Mouse (Mus musculus) intestine, embryonic 16.5 days (tissue): ENCODE data around the gene Dpp6. TPM values are rescaled to one million over a fixed set of nuclear protein-coding genes. Genes with fewer than 3 reads are reported as not detected.

Experiments used
- ATAC-seq: fragments of 200-750 bp; cut with Nextera tagmentation; 2 replicates; pipeline ENCODE4 v1.8.0; 2017; ENCODE audit warnings: moderate TSS enrichment, moderate library complexity
- H3K27ac ChIP-seq: fragments of 300-500 bp; sonication (generic); 2 replicates; pipeline ENCODE4 v1.5.1; 2014; ENCODE audit warnings: mild to moderate bottlenecking, low read length
- H3K27me3 ChIP-seq: fragments of 300-500 bp; sonication (generic); replicated peaks from 2 replicates; pipeline ENCODE4 v1.6.1; 2014; ENCODE audit warnings: low read length, control low read depth, mixed read lengths; ENCODE audit not compliant: control insufficient read depth, insufficient read depth
- H3K36me3 ChIP-seq: fragments of 300-500 bp; sonication (generic); 2 replicates; pipeline ENCODE4 v1.6.1; 2014; ENCODE audit warnings: low read length, control low read depth; ENCODE audit not compliant: control insufficient read depth, insufficient read depth
- H3K4me1 ChIP-seq: fragments of 300-500 bp; sonication (generic); 2 replicates; pipeline ENCODE4 v1.6.1; 2014; ENCODE audit warnings: low read length, control low read depth, mixed read lengths; ENCODE audit not compliant: control insufficient read depth, insufficient read depth
- H3K4me2 ChIP-seq: fragments of 300-500 bp; sonication (generic); 2 replicates; pipeline ENCODE4 v1.6.1; 2014; ENCODE audit warnings: low read depth, low read length, control low read depth
- H3K4me3 ChIP-seq: fragments of 300-500 bp; sonication (generic); 2 replicates; pipeline ENCODE4 v1.5.1; 2014; ENCODE audit warnings: mild to moderate bottlenecking, low read length
- H3K9ac ChIP-seq: fragments of 300-500 bp; sonication (generic); 2 replicates; pipeline ENCODE4 v1.6.1; 2014; ENCODE audit warnings: low read depth, low read length
- H3K9me3 ChIP-seq: fragments of 300-500 bp; sonication (generic); 2 replicates; pipeline ENCODE4 v1.6.1; 2016; ENCODE audit warnings: low read length, control low read depth; ENCODE audit not compliant: control insufficient read depth
- WGBS: fragments of 180-500 bp; shearing (Covaris S2); extraction: QIAGEN DNeasy Blood & Tissue Kit; methylation state at CpG from one replicate; pipeline ENCODE4 v1.1.7; 2014; 5-methylcytosine and 5-hydroxymethylcytosine counted together
- polyA plus RNA-seq: library from polyadenylated mRNA; unstranded; fragments of >200 nt; fragmentation: Nextera tagmentation; extraction: Ambion mirVana; gene quantifications from 2 replicates; pipeline ENCODE4 v1.2.1, GENCODE M21; 2015

Dpp6 gene
- polyA plus RNA-seq, 1 experiment from 2014 or later, result 1.3 TPM

GRCm38 (mm10) chr5:27702482-27702881 lies 885.5 kb downstream of the Dpp6 start:
- Histone ChIP-seq H3K27me3 (no peaks in the 10 kb centered on the region), H3K27ac (no peak overlapping the region), H3K4me1 (peaks cover 8% of the 10 kb centered on the region; the same call in 1 of the 2 replicates), H3K9ac (no peak overlapping the region), H3K36me3 (no peaks in the 10 kb centered on the region), H3K4me2 (no peak overlapping the region), H3K9me3 (no peaks in the 10 kb centered on the region), H3K4me3 (no peak overlapping the region)
- no peak for ATAC-seq
- 84% methylated on average over 6 of the region's 6 CpGs for WGBS

- Histone ChIP-seq H3K4me1 (peaks cover 17% of the 10 kb centered on the region), H3K4me3 (no peak overlapping the region), H3K27ac (no peak overlapping the region), H3K27me3 (no peaks in the 10 kb centered on the region), H3K9me3 (no peaks in the 10 kb centered on the region), H3K9ac (no peak overlapping the region), H3K4me2 (no peak overlapping the region), H3K36me3 (no peaks in the 10 kb centered on the region)
- ATAC-seq, result no peak
These were observed 888.0 kb downstream of the Dpp6 start for GRCm38 (mm10) chr5:27705020-27705419.

GRCm38 (mm10) chr5:27706551-27706950 lies 889.5 kb downstream of the Dpp6 start:
- WGBS, result 38% methylated on average over 6 of the region's 6 CpGs
- peaks cover 19% of the 10 kb centered on the region for H3K4me1 ChIP-seq
- H3K9ac ChIP-seq, result no peak overlapping the region
- no peaks in the 10 kb centered on the region for H3K36me3 ChIP-seq
- H3K27ac ChIP-seq, result no peak overlapping the region
- peak; percentile 39; the same call in 1 of the 2 replicates for ATAC-seq
- H3K4me2 ChIP-seq, result no peak overlapping the region; the same call in 1 of the 2 replicates
- H3K9me3 ChIP-seq, result no peaks in the 10 kb centered on the region
- no peak overlapping the region for H3K4me3 ChIP-seq
- no peaks in the 10 kb centered on the region for H3K27me3 ChIP-seq

GRCm38 (mm10) chr5:27707283-27707682 lies 890.3 kb downstream of the Dpp6 start:
- H3K27ac ChIP-seq, result no peak overlapping the region
- H3K27me3 ChIP-seq, result no peaks in the 10 kb centered on the region
- H3K9me3 ChIP-seq, result no peaks in the 10 kb centered on the region
- ATAC-seq, result peak; percentile 60
- no peak overlapping the region for H3K4me2 ChIP-seq
- no peaks in the 10 kb centered on the region for H3K36me3 ChIP-seq
- no peak overlapping the region for H3K9ac ChIP-seq
- H3K4me3 ChIP-seq, result no peak overlapping the region
- peaks cover 25% of the 10 kb centered on the region for H3K4me1 ChIP-seq

GRCm38 (mm10) chr5:27708209-27708608 lies 891.2 kb downstream of the Dpp6 start:
- H3K4me2 ChIP-seq, result no peak overlapping the region
- H3K36me3 ChIP-seq, result no peaks in the 10 kb centered on the region
- H3K27me3 ChIP-seq, result no peaks in the 10 kb centered on the region
- no peak overlapping the region for H3K9ac ChIP-seq
- WGBS, result 12% methylated on average over 6 of the region's 6 CpGs
- peak; percentile 27; the same call in 1 of the 2 replicates for ATAC-seq
- no peak overlapping the region for H3K27ac ChIP-seq
- H3K4me1 ChIP-seq, result peaks cover 25% of the 10 kb centered on the region
- H3K9me3 ChIP-seq, result no peaks in the 10 kb centered on the region
- no peak overlapping the region for H3K4me3 ChIP-seq

GRCm38 (mm10) chr5:27711461-27712192 lies 894.6 kb downstream of the Dpp6 start:
- Histone ChIP-seq H3K36me3 (no peaks in the 10 kb centered on the region), H3K4me3 (no peak overlapping the region), H3K4me1 (peaks cover 23% of the 10 kb centered on the region), H3K27ac (no peak overlapping the region), H3K9me3 (no peaks in the 10 kb centered on the region), H3K9ac (no peak overlapping the region), H3K27me3 (no peaks in the 10 kb centered on the region), H3K4me2 (no peak overlapping the region)
- WGBS, result 56% methylated on average over 8 of the region's 8 CpGs
- ATAC-seq, result no peak

GRCm38 (mm10) chr5:27714356-27714755 lies 897.4 kb downstream of the Dpp6 start:
- 72% methylated on average over 9 of the region's 9 CpGs for WGBS
- no peak overlapping the region for H3K4me2 ChIP-seq
- peaks cover 8% of the 10 kb centered on the region; the same call in 1 of the 2 replicates for H3K4me1 ChIP-seq
- no peak for ATAC-seq
- no peaks in the 10 kb centered on the region for H3K27me3 ChIP-seq
- H3K9ac ChIP-seq, result no peak overlapping the region
- H3K4me3 ChIP-seq, result no peak overlapping the region
- H3K36me3 ChIP-seq, result no peaks in the 10 kb centered on the region
- no peaks in the 10 kb centered on the region for H3K9me3 ChIP-seq
- no peak overlapping the region for H3K27ac ChIP-seq

- no peaks in the 10 kb centered on the region for H3K9me3 ChIP-seq
- no peaks in the 10 kb centered on the region for H3K27me3 ChIP-seq
- peaks cover 8% of the 10 kb centered on the region; the same call in 1 of the 2 replicates for H3K4me1 ChIP-seq
- no peaks in the 10 kb centered on the region for H3K36me3 ChIP-seq
- WGBS, result 78% methylated on average over 4 of the region's 4 CpGs
- no peak overlapping the region for H3K9ac ChIP-seq
- no peak for ATAC-seq
- H3K27ac ChIP-seq, result no peak overlapping the region
- no peak overlapping the region for H3K4me3 ChIP-seq
- no peak overlapping the region for H3K4me2 ChIP-seq
These were observed 899.0 kb downstream of the Dpp6 start for GRCm38 (mm10) chr5:27716026-27716425.

GRCm38 (mm10) chr5:27717301-27717700 lies 900.3 kb downstream of the Dpp6 start:
- Histone ChIP-seq H3K4me3 (no peak overlapping the region), H3K27me3 (no peaks in the 10 kb centered on the region), H3K9ac (no peak overlapping the region), H3K4me2 (no peak overlapping the region), H3K36me3 (no peaks in the 10 kb centered on the region), H3K9me3 (no peaks in the 10 kb centered on the region), H3K27ac (no peak overlapping the region), H3K4me1 (no peaks in the 10 kb centered on the region)
- ATAC-seq, result no peak

- H3K4me2 ChIP-seq, result no peak overlapping the region
- H3K36me3 ChIP-seq, result no peaks in the 10 kb centered on the region
- H3K9ac ChIP-seq, result no peak overlapping the region
- 67% methylated on average over 2 of the region's 2 CpGs for WGBS
- no peaks in the 10 kb centered on the region for H3K9me3 ChIP-seq
- H3K27me3 ChIP-seq, result no peaks in the 10 kb centered on the region
- H3K4me1 ChIP-seq, result no peaks in the 10 kb centered on the region
- no peak for ATAC-seq
- no peak overlapping the region for H3K4me3 ChIP-seq
- H3K27ac ChIP-seq, result no peak overlapping the region
These were observed 902.3 kb downstream of the Dpp6 start for GRCm38 (mm10) chr5:27719311-27719710.
